10 mouse cellular contexts compared by ENCODE assay signal in the genomic region with DNA sequence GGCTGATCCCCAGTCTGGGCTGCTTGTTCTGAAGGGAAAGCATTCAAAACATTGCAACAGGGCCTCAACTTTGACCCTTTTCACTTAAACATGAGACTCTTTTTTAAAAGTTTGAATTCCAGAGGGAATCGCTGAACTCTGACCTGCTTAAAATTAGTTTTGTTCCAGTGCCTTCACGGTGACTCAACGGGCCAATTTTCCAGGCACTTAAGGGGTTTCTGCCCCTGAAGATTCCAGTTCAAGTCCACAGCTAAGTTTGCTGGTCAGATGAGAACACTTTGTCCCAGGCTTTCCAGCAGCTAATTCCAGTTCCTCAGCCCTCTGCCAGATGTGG. TPM values are rescaled to one million over a fixed set of nuclear protein-coding genes. Genes with fewer than 3 reads are reported as not detected.
DNase-seq lines count a peak whose midpoint lies in the region; ATAC-seq and TF ChIP-seq lines count a peak whose summit lies in the region.
"Had no signal": no experiment of that assay in that cellular context is flagged by ENCODE, and none has a peak within 500 bp of the region (broad histone marks: within the 10 kb centered on the region; RNA-seq: fewer than 3 reads in every experiment).

No protein-coding gene starts in this region.

- no peak overlapping the region for H3K4me2 ChIP-seq in midbrain, embryonic 11.5 days
- H3K4me2 ChIP-seq in midbrain, embryonic 16.5 days (ENCODE audit: low read length): no peak overlapping the region
- H3K4me2 ChIP-seq in limb, embryonic 14.5 days (replicated peaks; ENCODE audit: low read depth, low read length, severe bottlenecking): no peak overlapping the region
- H3K4me2 ChIP-seq in neural tube, embryonic 15.5 days: no peak overlapping the region

- peak; percentile 50 for DNase-seq in adrenal gland, postnatal 10 days
- no peak for DNase-seq in adrenal gland, postnatal 4 days (ENCODE audit: low spot score in 2 of 2)
- DNase-seq in midbrain, embryonic 11.5 days (ENCODE audit: low spot score, missing footprints): peak; percentile 88
- DNase-seq in limb, embryonic 14.5 days (ENCODE audit: low spot score): peak; percentile 15
- no peak for DNase-seq in right cerebral cortex, postnatal 4 days
- DNase-seq: left cerebral cortex, postnatal 4 days; thymus, postnatal 36 days had no signal

- H3K4me3 ChIP-seq in midbrain, embryonic 11.5 days (ENCODE audit: low read depth, low read length): no peak overlapping the region
- H3K4me3 ChIP-seq in midbrain, embryonic 16.5 days (ENCODE audit: low read depth, low read length): no peak overlapping the region
- no peak overlapping the region for H3K4me3 ChIP-seq in limb, embryonic 14.5 days (replicated peaks; ENCODE audit: low read length)
- H3K4me3 ChIP-seq in neural tube, embryonic 15.5 days (replicated peaks): no peak overlapping the region

- no peaks in the 10 kb centered on the region for H3K9me3 ChIP-seq in midbrain, embryonic 11.5 days (ENCODE audit: control insufficient read depth, low read length)
- no peaks in the 10 kb centered on the region for H3K9me3 ChIP-seq in midbrain, embryonic 16.5 days (replicated peaks; ENCODE audit: control insufficient read depth, low read length, poor library complexity, severe bottlenecking)
- no peaks in the 10 kb centered on the region for H3K9me3 ChIP-seq in limb, embryonic 14.5 days (ENCODE audit: control insufficient read depth, low read length)
- H3K9me3 ChIP-seq in neural tube, embryonic 15.5 days (replicated peaks): no peaks in the 10 kb centered on the region

- TF ChIP-seq POLR2A in limb, embryonic 14.5 days (IDR thresholded peaks at IDR 0.05; ENCODE audit: borderline replicate concordance, extremely low read depth, insufficient read depth, insufficient read length): no peak

- ATAC-seq in midbrain, embryonic 11.5 days (ENCODE audit: low FRiP score): no peak
- no peak for ATAC-seq in midbrain, embryonic 16.5 days
- ATAC-seq in limb, embryonic 14.5 days (ENCODE audit: low FRiP score, low read depth): no peak
- no peak for ATAC-seq in neural tube, embryonic 15.5 days (ENCODE audit: low FRiP score)
- ATAC-seq in megakaryocyte progenitor cell, adult 5-6 weeks (replicated peaks; ENCODE audit: poor library complexity): no peak

- no peaks in the 10 kb centered on the region for H3K27me3 ChIP-seq in midbrain, embryonic 11.5 days (ENCODE audit: control insufficient read depth, insufficient read depth, low read length)
- H3K27me3 ChIP-seq in midbrain, embryonic 16.5 days (ENCODE audit: control insufficient read depth, insufficient read depth, low read depth, low read length): no peaks in the 10 kb centered on the region
- H3K27me3 ChIP-seq in limb, embryonic 14.5 days (ENCODE audit: control insufficient read depth, insufficient read depth, low read length): no peaks in the 10 kb centered on the region
- H3K27me3 ChIP-seq in neural tube, embryonic 15.5 days (replicated peaks): no peaks in the 10 kb centered on the region

- H3K27ac ChIP-seq in midbrain, embryonic 11.5 days (ENCODE audit: low read depth, low read length): no peak overlapping the region
- no peak overlapping the region for H3K27ac ChIP-seq in midbrain, embryonic 16.5 days (ENCODE audit: low read length)
- H3K27ac ChIP-seq in limb, embryonic 14.5 days (replicated peaks; ENCODE audit: low read depth, low read length): 0 out of 2 replicates have a peak overlapping the region, but pooled peaks have one; percentile 26
- H3K27ac ChIP-seq in neural tube, embryonic 15.5 days (replicated peaks): no peak overlapping the region

- H3K4me1 ChIP-seq in midbrain, embryonic 11.5 days (ENCODE audit: control insufficient read depth, insufficient read depth, low read length): peaks cover 7% of the 10 kb centered on the region; the same call in 1 of the 2 replicates
- no peaks in the 10 kb centered on the region for H3K4me1 ChIP-seq in midbrain, embryonic 16.5 days (ENCODE audit: control insufficient read depth, insufficient read depth, low read length)
- H3K4me1 ChIP-seq in limb, embryonic 14.5 days (ENCODE audit: control insufficient read depth, insufficient read depth, low read length): peaks cover 13% of the 10 kb centered on the region
- peaks cover 8% of the 10 kb centered on the region for H3K4me1 ChIP-seq in neural tube, embryonic 15.5 days

- 18% methylated on average over 3 of the region's 3 CpGs for WGBS in midbrain, embryonic 11.5 days
- 21% methylated on average over 3 of the region's 3 CpGs for WGBS in midbrain, embryonic 16.5 days
- 27% methylated on average over 3 of the region's 3 CpGs for WGBS in limb, embryonic 14.5 days
- WGBS in neural tube, embryonic 15.5 days: 17% methylated on average over 3 of the region's 3 CpGs

- no peaks in the 10 kb centered on the region for H3K36me3 ChIP-seq in midbrain, embryonic 11.5 days (ENCODE audit: control insufficient read depth, insufficient read depth, low read length)
- no peaks in the 10 kb centered on the region for H3K36me3 ChIP-seq in midbrain, embryonic 16.5 days (ENCODE audit: control insufficient read depth, insufficient read depth, low read length)
- H3K36me3 ChIP-seq in limb, embryonic 14.5 days (ENCODE audit: control insufficient read depth, insufficient read depth, low read length): no peaks in the 10 kb centered on the region
- H3K36me3 ChIP-seq in neural tube, embryonic 15.5 days: no peaks in the 10 kb centered on the region

- H3K9ac ChIP-seq in midbrain, embryonic 11.5 days (ENCODE audit: low read length): no peak overlapping the region
- no peak overlapping the region for H3K9ac ChIP-seq in midbrain, embryonic 16.5 days (ENCODE audit: low read depth, low read length)
- H3K9ac ChIP-seq in limb, embryonic 14.5 days (ENCODE audit: low read depth, low read length, severe bottlenecking): no peak overlapping the region
- no peak overlapping the region for H3K9ac ChIP-seq in neural tube, embryonic 15.5 days (replicated peaks)

RNA-seq across cellular contexts. Expression of gene Sox5, which starts 27.8 kb away (rescaled TPM):
- 10 to 100 TPM; 11.9 to 20.4 TPM for total RNA-seq in adrenal gland, postnatal 10 days (2021)
- total RNA-seq in adrenal gland, postnatal 4 days (2021): 10 to 100 TPM; 15.5 to 16.1 TPM
- 23.0 and 28.9 TPM in 2 replicates for polyA plus RNA-seq in midbrain, embryonic 11.5 days (2014; fragmentation: Nextera tagmentation; extraction: Ambion mirVana)
- 43.3 and 51.8 TPM in 2 replicates for polyA plus RNA-seq in midbrain, embryonic 16.5 days (2015; fragmentation: Nextera tagmentation; extraction: Ambion mirVana)
- 20.6 and 26.0 TPM in 2 replicates for polyA plus RNA-seq in limb, embryonic 14.5 days (2012; rRNA removed)
- polyA plus RNA-seq in limb, embryonic 14.5 days (2014; fragmentation: Nextera tagmentation; extraction: Ambion mirVana): 32.8 and 38.0 TPM in 2 replicates
- polyA plus RNA-seq in neural tube, embryonic 15.5 days (2015; fragmentation: Nextera tagmentation; extraction: Ambion mirVana): 32.0 and 34.8 TPM in 2 replicates
- 0.10 TPM in 1 of 2 replicates, not detected in the other for total RNA-seq in megakaryocyte progenitor cell, adult 5-6 weeks (2015)
- total RNA-seq in megakaryocyte progenitor cell, adult 5-6 weeks (2017): 0.17 TPM in 1 of 2 replicates, not detected in the other

Comparison
In these comparisons a context has a peak if more than half of its experiments do, and no peak if none do; other contexts are left out.
1. DNase-seq: peak in adrenal gland, postnatal 10 days (single experiment), midbrain, embryonic 11.5 days (single experiment) and limb, embryonic 14.5 days (single experiment); none in adrenal gland, postnatal 4 days (0 of 2) and right cerebral cortex, postnatal 4 days (single experiment).